ENCODE assay signal across 9 mouse cellular contexts in genomic region chr12:116585001-116585400, GRCm38 (mm10).
DNase-seq lines count a peak whose midpoint lies in the region; ATAC-seq and TF ChIP-seq lines count a peak whose summit lies in the region.
"Had no signal": no experiment of that assay in that cellular context is flagged by ENCODE, and none has a peak within 500 bp of the region (broad histone marks: within the 10 kb centered on the region; RNA-seq: fewer than 3 reads in every experiment).

No protein-coding gene starts in this region.

- peak overlapping the region; percentile 40 for H3K27ac ChIP-seq in hindbrain, embryonic 13.5 days
- no peak overlapping the region for H3K27ac ChIP-seq in hindbrain, embryonic 11.5 days (ENCODE audit: low read depth, low read length)
- no peak overlapping the region for H3K27ac ChIP-seq in ES-E14 (ENCODE audit: insufficient read depth, low read depth, low read length, poor library complexity, severe bottlenecking)
- peak overlapping the region; percentile 76; the same call in 1 of the 2 replicates for H3K27ac ChIP-seq in kidney, adult 2 months (ENCODE audit: insufficient read depth, low read depth, low read length)
- H3K27ac ChIP-seq in midbrain, embryonic 14.5 days (replicated peaks; ENCODE audit: low read depth, low read length) = peak overlapping the region; percentile 49
- H3K27ac ChIP-seq: limb, embryonic 15.5 days had no signal

- no peaks in the 10 kb centered on the region for H3K36me3 ChIP-seq in hindbrain, embryonic 13.5 days
- H3K36me3 ChIP-seq in hindbrain, embryonic 11.5 days (ENCODE audit: control insufficient read depth, insufficient read depth, low read length) = no peaks in the 10 kb centered on the region
- H3K36me3 ChIP-seq in ES-E14 (ENCODE audit: control insufficient read depth, insufficient read depth, low read length, poor library complexity, severe bottlenecking) = no peaks in the 10 kb centered on the region
- no peaks in the 10 kb centered on the region for H3K36me3 ChIP-seq in kidney, adult 2 months (ENCODE audit: control insufficient read depth, insufficient read depth, low read length)
- H3K36me3 ChIP-seq in midbrain, embryonic 14.5 days (ENCODE audit: control insufficient read depth, insufficient read depth, low read length) = no peaks in the 10 kb centered on the region
- H3K36me3 ChIP-seq: limb, embryonic 15.5 days had no signal

- TF ChIP-seq CTCF in kidney, adult 2 months (conservative IDR thresholded peaks at IDR 0.05; ENCODE audit: insufficient read depth, insufficient read length, low read depth, low read length) = no peak

- no peak overlapping the region for H3K4me2 ChIP-seq in hindbrain, embryonic 13.5 days
- no peak overlapping the region for H3K4me2 ChIP-seq in hindbrain, embryonic 11.5 days (replicated peaks; ENCODE audit: low read depth, low read length)
- H3K4me2 ChIP-seq in midbrain, embryonic 14.5 days (ENCODE audit: low read length) = no peak overlapping the region
- H3K4me2 ChIP-seq: limb, embryonic 15.5 days had no signal

- no peak for ATAC-seq in hindbrain, embryonic 13.5 days (ENCODE audit: low FRiP score)
- no peak for ATAC-seq in hindbrain, embryonic 11.5 days (ENCODE audit: low FRiP score)
- ATAC-seq in midbrain, embryonic 14.5 days (ENCODE audit: low FRiP score, low TSS enrichment) = no peak

- DNase-seq in hindbrain, embryonic 11.5 days (ENCODE audit: low spot score) = no peak
- DNase-seq in ES-E14 (ENCODE audit: low read depth, low spot score) = peak; percentile 20
- peak; percentile 89 for DNase-seq in kidney, adult 2 months
- DNase-seq in midbrain, embryonic 14.5 days = peak; percentile 47
- DNase-seq in testis, postnatal 14 days (ENCODE audit: low spot score) = no peak
- DNase-seq in retina, postnatal 1 day = no peak
- no peak for DNase-seq in thymus, postnatal 4 days

- H3K4me3 ChIP-seq in hindbrain, embryonic 13.5 days = no peak overlapping the region
- no peak overlapping the region for H3K4me3 ChIP-seq in hindbrain, embryonic 11.5 days (ENCODE audit: low read depth, low read length)
- no peak overlapping the region for H3K4me3 ChIP-seq in ES-E14 (ENCODE audit: insufficient read depth in 1 of 2, low read depth in 1 of 2, low read length in 2 of 2, poor library complexity in 1 of 2, severe bottlenecking in 1 of 2)
- H3K4me3 ChIP-seq in kidney, adult 2 months (ENCODE audit: insufficient read depth, low read depth, low read length) = no peak overlapping the region
- no peak overlapping the region for H3K4me3 ChIP-seq in midbrain, embryonic 14.5 days (replicated peaks; ENCODE audit: low read depth, low read length)
- H3K4me3 ChIP-seq: limb, embryonic 15.5 days had no signal

- 31% methylated on average over 5 of the region's 5 CpGs for WGBS in hindbrain, embryonic 13.5 days
- 52% methylated on average over 5 of the region's 5 CpGs for WGBS in hindbrain, embryonic 11.5 days
- 24% methylated on average over 5 of the region's 5 CpGs for WGBS in kidney, adult 2 months
- 13% methylated on average over 5 of the region's 5 CpGs for WGBS in midbrain, embryonic 14.5 days

- H3K27me3 ChIP-seq in hindbrain, embryonic 13.5 days = no peaks in the 10 kb centered on the region
- no peaks in the 10 kb centered on the region for H3K27me3 ChIP-seq in hindbrain, embryonic 11.5 days (ENCODE audit: control insufficient read depth, insufficient read depth, low read length)
- H3K27me3 ChIP-seq in kidney, adult 2 months (replicated peaks; ENCODE audit: control insufficient read depth, insufficient read depth, low read length) = no peaks in the 10 kb centered on the region
- H3K27me3 ChIP-seq in midbrain, embryonic 14.5 days (ENCODE audit: control insufficient read depth, insufficient read depth, low read length) = no peaks in the 10 kb centered on the region
- H3K27me3 ChIP-seq: limb, embryonic 15.5 days had no signal

- no peak for TF ChIP-seq POLR2A in kidney, adult 2 months (IDR thresholded peaks at IDR 0.05; ENCODE audit: low read depth, low read length)

- peaks cover 19% of the 10 kb centered on the region for H3K4me1 ChIP-seq in hindbrain, embryonic 13.5 days (replicated peaks)
- H3K4me1 ChIP-seq in hindbrain, embryonic 11.5 days (replicated peaks; ENCODE audit: control insufficient read depth, insufficient read depth, low read length) = peaks cover 3% of the 10 kb centered on the region; the same call in 1 of the 2 replicates
- H3K4me1 ChIP-seq in ES-E14 (ENCODE audit: control insufficient read depth in 2 of 2, insufficient read depth in 2 of 2, low read length in 2 of 2, poor library complexity in 1 of 2) = peaks cover 0 to 3% of the 10 kb centered on the region in 2 experiments; a peak in 1 of 4 replicates
- H3K4me1 ChIP-seq in kidney, adult 2 months (ENCODE audit: control insufficient read depth, insufficient read depth, low read length) = peaks cover 12% of the 10 kb centered on the region; the same call in 1 of the 2 replicates
- H3K4me1 ChIP-seq in midbrain, embryonic 14.5 days (ENCODE audit: control insufficient read depth, insufficient read depth, low read length) = peaks cover 16% of the 10 kb centered on the region
- H3K4me1 ChIP-seq: limb, embryonic 15.5 days had no signal

- no peak overlapping the region for H3K9ac ChIP-seq in hindbrain, embryonic 13.5 days
- H3K9ac ChIP-seq in hindbrain, embryonic 11.5 days (ENCODE audit: low read depth, low read length) = no peak overlapping the region
- H3K9ac ChIP-seq in ES-E14 (ENCODE audit: insufficient read depth, low read depth, low read length, poor library complexity, severe bottlenecking) = no peak overlapping the region
- H3K9ac ChIP-seq in midbrain, embryonic 14.5 days (replicated peaks; ENCODE audit: low read length) = no peak overlapping the region
- H3K9ac ChIP-seq: limb, embryonic 15.5 days had no signal

- H3K9me3 ChIP-seq in hindbrain, embryonic 13.5 days = no peaks in the 10 kb centered on the region
- no peaks in the 10 kb centered on the region for H3K9me3 ChIP-seq in hindbrain, embryonic 11.5 days (ENCODE audit: control insufficient read depth, low read length)
- H3K9me3 ChIP-seq in ES-E14 (ENCODE audit: control insufficient read depth, insufficient read depth, low read depth, low read length) = no peaks in the 10 kb centered on the region
- no peaks in the 10 kb centered on the region for H3K9me3 ChIP-seq in midbrain, embryonic 14.5 days (ENCODE audit: control insufficient read depth, low read length)
- H3K9me3 ChIP-seq: limb, embryonic 15.5 days had no signal

- in situ Hi-C loops in ES-E14 (cut with MboI; ENCODE audit: low sequenced_read_pairs in 2 of 2, unreplicated experiment in 2 of 2) = no loop called here

TF ChIP-seq in ES-E14, 5 proteins besides CTCF, POLR2A, EP300 and RAD21:
- TF ChIP-seq HCFC1 (IDR thresholded peaks at IDR 0.05; ENCODE audit: borderline replicate concordance, insufficient read depth, low read length) = no peak
- TF ChIP-seq ZNF384 (IDR thresholded peaks at IDR 0.05; ENCODE audit: low read depth, low read length) = no peak
- no peak for TF ChIP-seq ZC3H11A (IDR thresholded peaks at IDR 0.05; ENCODE audit: borderline replicate concordance, low read depth, low read length)
- no peak for TF ChIP-seq MAFK (IDR thresholded peaks at IDR 0.05; ENCODE audit: insufficient read depth, low read depth, low read length)
- TF ChIP-seq CHD2 (IDR thresholded peaks at IDR 0.05; ENCODE audit: low read depth, low read length) = no peak
TF ChIP-seq in ES-E14: peak in this region for 0.

Comparison
In these comparisons a context has a peak if more than half of its experiments do, and no peak if none do; other contexts are left out.
1. H3K27ac ChIP-seq: peak in hindbrain, embryonic 13.5 days (single experiment), kidney, adult 2 months (single experiment) and midbrain, embryonic 14.5 days (single experiment); none in hindbrain, embryonic 11.5 days (single experiment) and ES-E14 (single experiment).
2. DNase-seq: peak in ES-E14 (single experiment), kidney, adult 2 months (single experiment) and midbrain, embryonic 14.5 days (single experiment); none in hindbrain, embryonic 11.5 days (single experiment), testis, postnatal 14 days (single experiment), retina, postnatal 1 day (single experiment) and thymus, postnatal 4 days (single experiment).